Mouse (Mus musculus) ES-Bruce4 (cell line): Measurements from ENCODE around the gene Arl4a.

Experiments
- CTCF ChIP-seq: IDR thresholded peaks from one replicate; pipeline ENCODE4 v1.8.1; 2011; ENCODE audit warnings: low read depth, low read length
- EP300 ChIP-seq: IDR thresholded peaks from 2 replicates; pipeline ENCODE4 v1.6.1; 2011; ENCODE audit warnings: low read depth, low read length; ENCODE audit not compliant: insufficient read depth
- POLR2A ChIP-seq: IDR thresholded peaks from one replicate; pipeline ENCODE4 v1.8.1; 2011; ENCODE audit warnings: low read length; ENCODE audit not compliant: insufficient read depth

DNA sequence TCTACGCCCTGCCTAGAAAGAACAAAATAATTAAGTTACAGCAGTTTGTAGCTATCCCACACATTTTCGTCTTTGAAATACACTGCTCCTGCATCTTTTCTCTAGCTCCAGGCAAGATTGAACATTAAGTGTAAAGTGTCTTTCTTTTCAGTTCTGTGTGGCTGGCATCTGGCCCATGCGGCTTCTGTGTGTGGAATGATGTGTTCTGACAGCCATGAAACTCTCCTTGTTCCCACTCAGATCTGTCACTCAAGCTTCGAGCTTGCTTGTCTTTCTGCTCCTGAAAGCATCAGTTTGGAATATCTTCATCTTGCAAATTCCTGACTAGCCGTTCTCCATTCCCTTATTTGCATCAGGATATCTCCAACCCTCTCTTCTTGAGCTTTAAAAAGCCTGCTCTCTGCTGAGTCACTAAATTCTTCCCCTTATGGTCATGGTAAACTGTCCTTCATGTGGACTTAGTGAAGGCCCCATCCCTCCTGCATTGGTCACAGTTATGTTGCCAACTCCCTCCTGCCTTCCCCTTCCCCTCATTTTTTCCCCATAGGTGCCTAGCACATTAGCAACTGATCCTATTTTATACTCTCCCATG is 48.0 kb upstream of the Arl4a start:
- TF ChIP-seq POLR2A: no peak
- TF ChIP-seq CTCF: no peak
- no peak for TF ChIP-seq EP300
